Mouse (Mus musculus): ENCODE data around the gene Ercc6l. TPM values are rescaled to one million over a fixed set of nuclear protein-coding genes. Genes with fewer than 3 reads are reported as not detected.

Gene Ercc6l
- polyA plus RNA-seq, 1 experiment from 2014 or later = 19.0 TPM

DNA sequence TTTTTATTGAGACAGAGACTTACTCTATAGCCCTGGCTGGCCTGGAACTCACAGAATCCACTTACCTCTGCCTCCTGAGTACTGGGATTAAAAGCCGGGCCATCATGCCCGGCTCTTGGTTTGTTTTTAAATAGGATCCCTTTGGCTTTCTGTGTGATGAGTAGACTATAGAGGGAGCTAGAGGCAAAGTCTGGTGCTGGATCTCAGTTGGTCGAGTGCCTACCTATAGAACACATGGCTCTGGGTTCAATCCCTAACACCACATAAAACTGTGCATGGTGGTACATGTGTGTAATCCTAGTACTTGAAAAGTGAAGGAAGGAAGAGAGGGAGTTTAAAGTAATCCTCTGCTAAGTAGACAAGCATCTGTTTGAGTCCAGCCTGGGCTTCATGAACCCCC, 13.2 kb upstream of the Ercc6l start:
- ATAC-seq (ENCODE audit: low FRiP score, low TSS enrichment) = no peak
- Histone ChIP-seq H3K27ac (ENCODE audit: low read depth, low read length) (no peak overlapping the region), H3K9ac (ENCODE audit: low read depth, low read length) (no peak overlapping the region), H3K4me1 (ENCODE audit: control insufficient read depth, insufficient read depth, low read length) (no peaks in the 10 kb centered on the region), H3K27me3 (ENCODE audit: control insufficient read depth, insufficient read depth, low read length) (no peaks in the 10 kb centered on the region), H3K9me3 (ENCODE audit: control insufficient read depth, low read length) (no peaks in the 10 kb centered on the region), H3K4me2 (replicated peaks; ENCODE audit: low read depth, low read length) (no peak overlapping the region), H3K4me3 (ENCODE audit: low read length) (no peak overlapping the region), H3K36me3 (ENCODE audit: control insufficient read depth, insufficient read depth, low read length) (no peaks in the 10 kb centered on the region)
- WGBS = 66% methylated on average over 3 of the region's 3 CpGs

DNA sequence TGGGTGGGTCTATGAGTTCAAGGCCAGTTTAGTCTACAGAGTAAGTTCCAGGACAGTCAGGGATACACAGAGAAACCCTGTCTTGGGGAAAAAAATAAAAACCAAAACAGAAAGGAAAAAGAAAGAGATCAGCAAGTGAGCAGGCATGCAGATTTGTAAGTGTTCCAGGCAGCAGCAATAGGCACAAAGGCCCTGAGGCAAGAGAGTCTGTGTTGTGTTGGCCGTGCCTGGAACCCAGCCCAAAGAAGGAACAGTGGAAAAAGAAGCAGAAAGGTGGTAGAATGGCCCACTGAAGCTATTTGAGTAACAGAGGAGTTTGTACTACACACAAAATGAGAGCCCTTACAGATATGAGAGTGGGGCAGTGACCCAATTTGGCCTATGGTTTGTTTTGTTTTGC, 12.8 kb upstream of the Ercc6l start:
- Histone ChIP-seq H3K27ac (ENCODE audit: low read depth, low read length) (no peak overlapping the region), H3K4me2 (replicated peaks; ENCODE audit: low read depth, low read length) (no peak overlapping the region), H3K9me3 (ENCODE audit: control insufficient read depth, low read length) (no peaks in the 10 kb centered on the region), H3K27me3 (ENCODE audit: control insufficient read depth, insufficient read depth, low read length) (no peaks in the 10 kb centered on the region), H3K4me1 (ENCODE audit: control insufficient read depth, insufficient read depth, low read length) (no peaks in the 10 kb centered on the region), H3K9ac (ENCODE audit: low read depth, low read length) (no peak overlapping the region), H3K36me3 (ENCODE audit: control insufficient read depth, insufficient read depth, low read length) (no peaks in the 10 kb centered on the region), H3K4me3 (ENCODE audit: low read length) (no peak overlapping the region)
- ATAC-seq (ENCODE audit: low FRiP score, low TSS enrichment) = no peak
- WGBS = 67% methylated on average over 1 of the region's 1 CpGs

- H3K9me3 ChIP-seq (ENCODE audit: control insufficient read depth, low read length) = no peaks in the 10 kb centered on the region
- no peak overlapping the region for H3K27ac ChIP-seq (ENCODE audit: low read depth, low read length)
- WGBS = 34% methylated on average over 6 of the region's 6 CpGs
- no peaks in the 10 kb centered on the region for H3K36me3 ChIP-seq (ENCODE audit: control insufficient read depth, insufficient read depth, low read length)
- no peak overlapping the region for H3K4me2 ChIP-seq (replicated peaks; ENCODE audit: low read depth, low read length)
- H3K27me3 ChIP-seq (ENCODE audit: control insufficient read depth, insufficient read depth, low read length) = no peaks in the 10 kb centered on the region
- no peak for ATAC-seq (ENCODE audit: low FRiP score, low TSS enrichment)
- no peaks in the 10 kb centered on the region for H3K4me1 ChIP-seq (ENCODE audit: control insufficient read depth, insufficient read depth, low read length)
- no peak overlapping the region for H3K4me3 ChIP-seq (ENCODE audit: low read length)
- H3K9ac ChIP-seq (ENCODE audit: low read depth, low read length) = no peak overlapping the region
Observed at GRCm38 (mm10) chrX:102166986-102167385, 10.1 kb upstream of the Ercc6l start.

DNA sequence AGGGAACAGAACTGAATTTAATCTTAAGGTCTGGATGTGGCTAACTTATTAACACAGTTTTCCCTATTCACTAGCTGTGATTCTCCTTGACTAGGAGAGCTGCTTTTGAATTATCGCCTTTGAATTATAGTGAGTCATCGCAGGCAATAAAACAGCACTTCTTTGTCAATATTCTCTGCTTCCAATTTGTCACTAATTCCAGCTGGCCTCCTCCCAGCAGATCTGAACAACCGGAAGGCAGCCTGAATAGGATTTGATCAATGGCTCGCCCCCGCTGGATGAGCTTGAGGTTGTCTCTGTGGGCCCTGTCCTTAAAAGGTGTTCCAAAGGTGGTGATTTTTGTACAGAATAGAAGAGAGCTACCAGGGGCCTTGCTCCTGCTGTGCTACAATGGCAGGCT, 9.6 kb upstream of the Ercc6l start:
- Histone ChIP-seq H3K9ac (ENCODE audit: low read depth, low read length) (no peak overlapping the region), H3K9me3 (ENCODE audit: control insufficient read depth, low read length) (no peaks in the 10 kb centered on the region), H3K36me3 (ENCODE audit: control insufficient read depth, insufficient read depth, low read length) (no peaks in the 10 kb centered on the region), H3K4me3 (ENCODE audit: low read length) (no peak overlapping the region), H3K27me3 (ENCODE audit: control insufficient read depth, insufficient read depth, low read length) (no peaks in the 10 kb centered on the region), H3K4me1 (ENCODE audit: control insufficient read depth, insufficient read depth, low read length) (no peaks in the 10 kb centered on the region), H3K4me2 (replicated peaks; ENCODE audit: low read depth, low read length) (no peak overlapping the region), H3K27ac (ENCODE audit: low read depth, low read length) (no peak overlapping the region)
- ATAC-seq (ENCODE audit: low FRiP score, low TSS enrichment) = no peak
- 52% methylated on average over 5 of the region's 5 CpGs for WGBS

DNA sequence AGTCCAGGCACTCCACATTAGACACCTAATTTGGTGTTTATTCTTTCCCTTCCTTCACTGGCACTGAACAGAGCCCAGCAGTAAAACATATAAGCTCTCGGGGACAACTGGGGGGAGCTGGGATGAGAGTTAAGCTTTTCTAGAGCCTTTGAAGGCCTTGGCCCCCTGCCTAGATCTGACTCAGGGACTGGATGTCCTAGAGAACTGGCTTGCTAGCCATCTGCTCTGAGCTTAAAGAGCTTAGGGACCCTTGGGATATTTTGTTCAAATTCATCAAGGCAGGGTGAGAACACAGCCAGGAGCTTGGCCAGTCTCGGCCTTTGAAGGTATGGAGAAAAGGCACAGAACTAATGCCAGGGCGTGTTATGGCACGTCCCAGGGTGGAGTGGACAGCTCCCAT, 6.6 kb upstream of the Ercc6l start:
- H3K36me3 ChIP-seq (ENCODE audit: control insufficient read depth, insufficient read depth, low read length) = no peaks in the 10 kb centered on the region
- no peaks in the 10 kb centered on the region for H3K27me3 ChIP-seq (ENCODE audit: control insufficient read depth, insufficient read depth, low read length)
- H3K4me2 ChIP-seq (replicated peaks; ENCODE audit: low read depth, low read length) = no peak overlapping the region
- no peak for ATAC-seq (ENCODE audit: low FRiP score, low TSS enrichment)
- whole genome bisulfite sequencing = 79% methylated on average over 4 of the region's 4 CpGs
- no peak overlapping the region for H3K27ac ChIP-seq (ENCODE audit: low read depth, low read length)
- no peaks in the 10 kb centered on the region for H3K9me3 ChIP-seq (ENCODE audit: control insufficient read depth, low read length)
- H3K4me1 ChIP-seq (ENCODE audit: control insufficient read depth, insufficient read depth, low read length) = no peaks in the 10 kb centered on the region
- no peak overlapping the region for H3K4me3 ChIP-seq (ENCODE audit: low read length)
- H3K9ac ChIP-seq (ENCODE audit: low read depth, low read length) = no peak overlapping the region

DNA sequence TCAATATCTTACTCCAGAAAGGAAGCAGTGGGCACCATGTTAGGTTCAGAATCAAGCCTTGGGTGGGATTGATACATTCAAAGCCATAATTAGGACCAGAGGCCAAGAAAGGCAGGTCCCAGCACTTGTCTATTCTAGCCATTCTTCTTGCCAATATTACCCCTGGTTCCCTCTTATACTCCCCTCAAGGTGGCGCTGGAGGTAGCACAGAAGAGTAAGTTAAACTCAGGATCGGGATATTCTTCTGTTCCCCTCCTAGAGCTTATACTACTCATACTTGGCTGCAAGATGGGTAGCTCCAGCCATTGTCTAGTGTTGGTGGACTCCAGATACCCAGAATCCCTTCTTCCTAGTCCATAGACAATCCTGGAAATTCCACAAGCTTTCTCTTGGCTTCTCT, 6.2 kb upstream of the Ercc6l start:
- no peak for ATAC-seq (ENCODE audit: low FRiP score, low TSS enrichment)
- 40% methylated on average over 2 of the region's 2 CpGs for WGBS

DNA sequence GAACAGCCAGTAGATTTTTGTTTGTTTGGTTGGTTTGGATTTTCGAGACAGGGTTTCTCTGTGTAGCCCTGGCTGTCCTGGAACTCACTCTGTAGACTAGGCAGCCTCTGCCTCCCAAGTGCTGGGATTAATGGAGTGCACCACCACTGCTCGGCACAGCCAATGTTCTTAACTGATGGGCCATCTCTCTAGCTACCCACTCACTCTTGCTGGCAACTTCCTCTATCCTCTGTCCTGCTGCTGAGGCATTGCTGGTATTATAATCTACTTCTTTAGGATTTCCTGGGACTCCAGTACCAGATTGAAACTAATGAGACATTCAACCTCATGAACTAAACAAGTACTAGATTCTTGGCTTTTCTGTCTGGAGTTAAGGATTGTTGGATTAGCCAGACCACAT, 3.6 kb upstream of the Ercc6l start:
- H3K27ac ChIP-seq (ENCODE audit: low read depth, low read length) = no peak overlapping the region
- H3K4me1 ChIP-seq (ENCODE audit: control insufficient read depth, insufficient read depth, low read length) = no peaks in the 10 kb centered on the region
- no peaks in the 10 kb centered on the region for H3K27me3 ChIP-seq (ENCODE audit: control insufficient read depth, insufficient read depth, low read length)
- H3K9ac ChIP-seq (ENCODE audit: low read depth, low read length) = no peak overlapping the region
- H3K4me3 ChIP-seq (ENCODE audit: low read length) = no peak overlapping the region
- H3K9me3 ChIP-seq (ENCODE audit: control insufficient read depth, low read length) = no peaks in the 10 kb centered on the region
- no peaks in the 10 kb centered on the region for H3K36me3 ChIP-seq (ENCODE audit: control insufficient read depth, insufficient read depth, low read length)
- no peak overlapping the region for H3K4me2 ChIP-seq (replicated peaks; ENCODE audit: low read depth, low read length)
- no peak for ATAC-seq (ENCODE audit: low FRiP score, low TSS enrichment)
- 81% methylated on average over 2 of the region's 2 CpGs for WGBS

More for the DNA sequence above, 6.2 kb upstream of the Ercc6l start:
- no peaks in the 10 kb centered on the region for H3K27me3 ChIP-seq (ENCODE audit: control insufficient read depth, insufficient read depth, low read length)
- no peak overlapping the region for H3K27ac ChIP-seq (ENCODE audit: low read depth, low read length)
- H3K36me3 ChIP-seq (ENCODE audit: control insufficient read depth, insufficient read depth, low read length) = no peaks in the 10 kb centered on the region
- no peak overlapping the region for H3K9ac ChIP-seq (ENCODE audit: low read depth, low read length)
- H3K4me3 ChIP-seq (ENCODE audit: low read length) = no peak overlapping the region
- no peak overlapping the region for H3K4me2 ChIP-seq (replicated peaks; ENCODE audit: low read depth, low read length)
- H3K9me3 ChIP-seq (ENCODE audit: control insufficient read depth, low read length) = no peaks in the 10 kb centered on the region
- no peaks in the 10 kb centered on the region for H3K4me1 ChIP-seq (ENCODE audit: control insufficient read depth, insufficient read depth, low read length)

GRCm38 (mm10) chrX:102159778-102160177, 2.9 kb upstream of the Ercc6l start:
- H3K9me3 ChIP-seq (ENCODE audit: control insufficient read depth, low read length) = no peaks in the 10 kb centered on the region
- no peaks in the 10 kb centered on the region for H3K4me1 ChIP-seq (ENCODE audit: control insufficient read depth, insufficient read depth, low read length)
- no peak overlapping the region for H3K4me3 ChIP-seq (ENCODE audit: low read length)
- 66% methylated on average over 2 of the region's 2 CpGs for WGBS
- H3K4me2 ChIP-seq (replicated peaks; ENCODE audit: low read depth, low read length) = no peak overlapping the region
- H3K36me3 ChIP-seq (ENCODE audit: control insufficient read depth, insufficient read depth, low read length) = no peaks in the 10 kb centered on the region
- H3K27me3 ChIP-seq (ENCODE audit: control insufficient read depth, insufficient read depth, low read length) = no peaks in the 10 kb centered on the region
- H3K9ac ChIP-seq (ENCODE audit: low read depth, low read length) = no peak overlapping the region
- ATAC-seq (ENCODE audit: low FRiP score, low TSS enrichment) = no peak
- no peak overlapping the region for H3K27ac ChIP-seq (ENCODE audit: low read depth, low read length)

DNA sequence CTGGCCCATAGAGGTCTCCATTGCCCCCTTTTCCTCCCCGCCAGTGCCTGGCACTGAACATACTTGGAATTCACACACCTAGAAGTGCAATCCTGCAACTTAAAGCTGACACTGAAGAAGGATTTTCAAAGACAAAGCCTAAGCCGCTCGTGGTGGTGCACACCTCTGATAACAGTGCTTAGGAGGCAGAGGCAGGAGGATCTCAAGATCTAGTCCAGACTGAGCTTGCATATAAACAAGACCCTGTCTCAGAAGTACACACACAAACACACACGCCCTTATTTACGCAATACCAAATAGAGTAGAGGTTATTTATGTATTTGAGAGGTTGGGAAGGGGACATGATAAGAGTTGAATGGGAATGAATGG, 516 bp upstream of the Ercc6l start:
- peak overlapping the region; percentile 38 for H3K4me3 ChIP-seq (ENCODE audit: low read length)
- no peaks in the 10 kb centered on the region for H3K4me1 ChIP-seq (ENCODE audit: control insufficient read depth, insufficient read depth, low read length)
- H3K36me3 ChIP-seq (ENCODE audit: control insufficient read depth, insufficient read depth, low read length) = no peaks in the 10 kb centered on the region
- H3K27me3 ChIP-seq (ENCODE audit: control insufficient read depth, insufficient read depth, low read length) = no peaks in the 10 kb centered on the region
- peak; percentile 17 for ATAC-seq (ENCODE audit: low FRiP score, low TSS enrichment)
- no peak overlapping the region for H3K27ac ChIP-seq (ENCODE audit: low read depth, low read length)
- H3K4me2 ChIP-seq (replicated peaks; ENCODE audit: low read depth, low read length) = peak overlapping the region; percentile 29; the same call in 1 of the 2 replicates
- 54% methylated on average over 5 of the region's 5 CpGs for WGBS
- no peaks in the 10 kb centered on the region for H3K9me3 ChIP-seq (ENCODE audit: control insufficient read depth, low read length)
- H3K9ac ChIP-seq (ENCODE audit: low read depth, low read length) = peak overlapping the region; percentile 44; the same call in 1 of the 2 replicates

DNA sequence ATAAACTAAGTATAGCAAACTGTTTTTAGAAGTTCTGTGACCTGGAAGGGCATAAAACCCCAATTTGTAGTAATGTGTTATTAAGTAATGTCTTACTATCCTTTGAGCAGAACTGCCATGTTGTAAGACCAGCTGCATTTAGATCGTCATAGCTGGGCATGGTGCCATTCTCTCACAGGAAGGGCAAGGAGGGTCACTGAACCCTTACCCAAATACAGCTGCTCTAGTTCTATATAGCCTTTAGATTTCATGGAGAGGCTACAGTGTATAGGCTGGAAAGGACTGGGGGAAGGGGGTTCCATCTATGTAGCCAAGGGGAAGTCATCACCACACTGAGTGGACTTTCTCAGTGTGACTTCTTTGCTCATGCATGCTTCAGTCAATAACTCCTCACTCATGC, 15.7 kb downstream of the Ercc6l start:
- no peak for ATAC-seq (ENCODE audit: low FRiP score, low TSS enrichment)

More for the DNA sequence above, 15.7 kb downstream of the Ercc6l start:
- Histone ChIP-seq H3K27ac (ENCODE audit: low read depth, low read length) (no peak overlapping the region), H3K4me1 (ENCODE audit: control insufficient read depth, insufficient read depth, low read length) (no peaks in the 10 kb centered on the region), H3K4me2 (replicated peaks; ENCODE audit: low read depth, low read length) (no peak overlapping the region), H3K9ac (ENCODE audit: low read depth, low read length) (no peak overlapping the region), H3K9me3 (ENCODE audit: control insufficient read depth, low read length) (no peaks in the 10 kb centered on the region), H3K27me3 (ENCODE audit: control insufficient read depth, insufficient read depth, low read length) (no peaks in the 10 kb centered on the region), H3K36me3 (ENCODE audit: control insufficient read depth, insufficient read depth, low read length) (peaks cover 24% of the 10 kb centered on the region; the same call in 1 of the 2 replicates), H3K4me3 (ENCODE audit: low read length) (no peak overlapping the region)
- 74% methylated on average over 1 of the region's 1 CpGs for WGBS
